Mouse (Mus musculus) lung, postnatal 36 days (tissue): Measurements from ENCODE around the gene Frem1.
A peak's percentile ranks its signal among the peaks of the same experiment; 100 is the strongest.

Source experiments
- DNase-seq: peaks from one replicate; pipeline ENCODE4 v3.0.0; 2022; ENCODE audit warnings: mixed read lengths

Frem1 gene

GRCm38 (mm10) chr4:83030097-83030496, 22.0 kb downstream of the Frem1 start:
- DNase-seq, result no peak

GRCm38 (mm10) chr4:83020759-83021555, 31.2 kb downstream of the Frem1 start:
- no peak for DNase-seq

- DNase-seq, result no peak
Observed at GRCm38 (mm10) chr4:83018111-83019105, 33.7 kb downstream of the Frem1 start.

- DNase-seq, result no peak
Observed at GRCm38 (mm10) chr4:83014538-83014937, 37.6 kb downstream of the Frem1 start.

- DNase-seq, result no peak
Observed at GRCm38 (mm10) chr4:83004086-83004485, 48.1 kb downstream of the Frem1 start.

GRCm38 (mm10) chr4:82992042-82992441, 60.1 kb downstream of the Frem1 start:
- DNase-seq, result no peak

- DNase-seq, result no peak
Observed at GRCm38 (mm10) chr4:82990973-82991695, 61.0 kb downstream of the Frem1 start.

GRCm38 (mm10) chr4:82972381-82972780, 79.8 kb downstream of the Frem1 start:
- no peak for DNase-seq

GRCm38 (mm10) chr4:82970901-82971648, 81.1 kb downstream of the Frem1 start:
- DNase-seq, result no peak

- no peak for DNase-seq
Observed at GRCm38 (mm10) chr4:82961024-82961423, 91.1 kb downstream of the Frem1 start.

- DNase-seq, result peak; percentile 29
Observed at GRCm38 (mm10) chr4:82957827-82958538, 94.2 kb downstream of the Frem1 start.

GRCm38 (mm10) chr4:82953992-82954391, 98.1 kb downstream of the Frem1 start:
- DNase-seq, result no peak

GRCm38 (mm10) chr4:82949511-82949910, 102.6 kb downstream of the Frem1 start:
- DNase-seq, result no peak

GRCm38 (mm10) chr4:82946721-82947120, 105.4 kb downstream of the Frem1 start:
- no peak for DNase-seq

GRCm38 (mm10) chr4:82946276-82946612, 105.9 kb downstream of the Frem1 start:
- peak; percentile 8 for DNase-seq

GRCm38 (mm10) chr4:82945572-82946275, 106.4 kb downstream of the Frem1 start:
- no peak for DNase-seq

- no peak for DNase-seq
Observed at GRCm38 (mm10) chr4:82940680-82941079, 111.5 kb downstream of the Frem1 start.

- no peak for DNase-seq
Observed at GRCm38 (mm10) chr4:82940248-82940647, 111.9 kb downstream of the Frem1 start.

- DNase-seq, result peak; percentile 48
Observed at GRCm38 (mm10) chr4:82934308-82934707, 117.8 kb downstream of the Frem1 start.

GRCm38 (mm10) chr4:82933698-82934210, 118.4 kb downstream of the Frem1 start:
- DNase-seq, result peak; percentile 87

GRCm38 (mm10) chr4:82930079-82930478, 122.1 kb downstream of the Frem1 start:
- peak; percentile 19 for DNase-seq
